Mouse (Mus musculus): ENCODE measurements around the gene Phrf1.

Gene Phrf1

GRCm38 (mm10) chr7:141228279-141229067 is at the start of gene Phrf1:
Gene Phrf1, plus strand, starts transcription at chr7:141228784.
- DNase-seq (ENCODE audit: low read depth, low spot score), result peak; percentile 90

- no peak for DNase-seq (ENCODE audit: low read depth, low spot score)
Measured at GRCm38 (mm10) chr7:141188194-141188593, 40.4 kb upstream of the Phrf1 start.

- no peak for DNase-seq (ENCODE audit: low read depth, low spot score)
Measured at GRCm38 (mm10) chr7:141188733-141189132, 39.9 kb upstream of the Phrf1 start.

- DNase-seq (ENCODE audit: low read depth, low spot score), result no peak
Measured at GRCm38 (mm10) chr7:141190220-141190619, 38.4 kb upstream of the Phrf1 start.

GRCm38 (mm10) chr7:141191036-141191435 is 37.5 kb upstream of the Phrf1 start:
- no peak for DNase-seq (ENCODE audit: low read depth, low spot score)

- DNase-seq (ENCODE audit: low read depth, low spot score), result no peak
Measured at GRCm38 (mm10) chr7:141191796-141192685, 36.5 kb upstream of the Phrf1 start.

GRCm38 (mm10) chr7:141192776-141193347 is 35.7 kb upstream of the Phrf1 start:
- DNase-seq (ENCODE audit: low read depth, low spot score), result no peak

- no peak for DNase-seq (ENCODE audit: low read depth, low spot score)
Measured at GRCm38 (mm10) chr7:141193348-141193856, 35.2 kb upstream of the Phrf1 start.

GRCm38 (mm10) chr7:141193948-141194347 is 34.6 kb upstream of the Phrf1 start, which contains the start of the genes Hras and Lrrc56:
Gene Hras, minus strand, starts transcription at chr7:141194005.
Gene Lrrc56, plus strand, starts transcription at chr7:141194157.
- peak; percentile 95 for DNase-seq (ENCODE audit: low read depth, low spot score)

GRCm38 (mm10) chr7:141194409-141194808 is 34.2 kb upstream of the Phrf1 start:
- no peak for DNase-seq (ENCODE audit: low read depth, low spot score)

- peak; percentile 84 for DNase-seq (ENCODE audit: low read depth, low spot score)
Measured at GRCm38 (mm10) chr7:141194830-141195229, 33.8 kb upstream of the Phrf1 start.

- no peak for DNase-seq (ENCODE audit: low read depth, low spot score)
Measured at GRCm38 (mm10) chr7:141195754-141196153, 32.8 kb upstream of the Phrf1 start.

GRCm38 (mm10) chr7:141196619-141197282 is 31.8 kb upstream of the Phrf1 start:
- no peak for DNase-seq (ENCODE audit: low read depth, low spot score)

- DNase-seq (ENCODE audit: low read depth, low spot score), result no peak
Measured at GRCm38 (mm10) chr7:141198121-141198520, 30.5 kb upstream of the Phrf1 start.

- DNase-seq (ENCODE audit: low read depth, low spot score), result no peak
Measured at GRCm38 (mm10) chr7:141204546-141204945, 24.0 kb upstream of the Phrf1 start.

- DNase-seq (ENCODE audit: low read depth, low spot score), result no peak
Measured at GRCm38 (mm10) chr7:141205504-141205903, 23.1 kb upstream of the Phrf1 start.

- DNase-seq (ENCODE audit: low read depth, low spot score), result no peak
Measured at GRCm38 (mm10) chr7:141206182-141206937, 22.2 kb upstream of the Phrf1 start.

GRCm38 (mm10) chr7:141209526-141209925 is 19.1 kb upstream of the Phrf1 start:
- DNase-seq (ENCODE audit: low read depth, low spot score), result peak; percentile 62

GRCm38 (mm10) chr7:141210137-141210536 is 18.4 kb upstream of the Phrf1 start:
- no peak for DNase-seq (ENCODE audit: low read depth, low spot score)

GRCm38 (mm10) chr7:141210606-141211131 is 17.9 kb upstream of the Phrf1 start:
- no peak for DNase-seq (ENCODE audit: low read depth, low spot score)

All from c-Kit-negative CD71-positive TER-119-positive erythroid progenitor cells, embryonic 14.5 days (primary cell).